In the genomic region with DNA sequence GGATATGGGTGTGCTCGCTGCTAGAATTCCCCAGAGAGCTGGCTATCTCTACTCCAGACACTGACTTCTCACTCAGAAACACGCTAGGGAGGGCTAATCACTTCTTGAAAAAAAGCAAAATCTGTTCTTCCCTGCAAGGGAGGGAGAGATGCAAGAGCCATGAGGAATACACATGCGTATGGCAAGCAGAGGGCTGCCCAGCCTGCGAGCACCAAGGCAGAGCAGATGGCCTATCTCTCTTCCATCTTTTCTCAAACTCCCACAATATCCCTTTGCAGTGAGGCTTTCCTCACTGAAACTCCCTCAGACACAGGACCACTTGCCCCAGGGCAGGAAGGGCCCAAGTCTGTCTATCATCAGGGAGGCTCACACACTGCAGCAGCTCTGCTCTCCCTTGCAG, we compare ENCODE assay signal across 18 mouse cellular contexts. TPM values are rescaled to one million over a fixed set of nuclear protein-coding genes. Genes with fewer than 3 reads are reported as not detected.
A peak's percentile ranks its signal among the peaks of the same experiment; 100 is the strongest.
DNase-seq lines count a peak whose midpoint lies in the region; ATAC-seq lines count a peak whose summit lies in the region.
"Had no signal": no experiment of that assay in that cellular context is flagged by ENCODE, and none has a peak within 500 bp of the region (broad histone marks: within the 10 kb centered on the region; RNA-seq: fewer than 3 reads in every experiment).

No protein-coding gene starts in this region.

- peaks cover 40% of the 10 kb centered on the region for H3K4me1 ChIP-seq in hindbrain, embryonic 15.5 days (replicated peaks)
- 0 out of 2 replicates have a peak, but pooled peaks cover 2% of the 10 kb centered on the region for H3K4me1 ChIP-seq in hindbrain, embryonic 11.5 days (replicated peaks; ENCODE audit: control insufficient read depth, insufficient read depth, low read length)
- peaks cover 4% of the 10 kb centered on the region; the same call in 1 of the 2 replicates for H3K4me1 ChIP-seq in midbrain, embryonic 14.5 days (ENCODE audit: control insufficient read depth, insufficient read depth, low read length)
- 0 out of 2 replicates have a peak, but pooled peaks cover 2% of the 10 kb centered on the region for H3K4me1 ChIP-seq in liver, embryonic 11.5 days (replicated peaks; ENCODE audit: control insufficient read depth, insufficient read depth, low read length)

- H3K9ac ChIP-seq in hindbrain, embryonic 15.5 days, result no peak overlapping the region
- no peak overlapping the region for H3K9ac ChIP-seq in hindbrain, embryonic 11.5 days (ENCODE audit: low read depth, low read length)
- no peak overlapping the region for H3K9ac ChIP-seq in midbrain, embryonic 14.5 days (replicated peaks; ENCODE audit: low read length)
- no peak overlapping the region for H3K9ac ChIP-seq in liver, embryonic 11.5 days (ENCODE audit: low read depth, low read length)
- H3K9ac ChIP-seq: embryonic facial prominence, embryonic 13.5 days; heart, embryonic 15.5 days; limb, embryonic 12.5 days; liver, embryonic 14.5 days had no signal

- no peak overlapping the region for H3K27ac ChIP-seq in hindbrain, embryonic 15.5 days (replicated peaks)
- H3K27ac ChIP-seq in hindbrain, embryonic 11.5 days (ENCODE audit: low read depth, low read length), result no peak overlapping the region
- H3K27ac ChIP-seq in midbrain, embryonic 14.5 days (replicated peaks; ENCODE audit: low read depth, low read length), result no peak overlapping the region
- H3K27ac ChIP-seq in liver, embryonic 11.5 days (ENCODE audit: low read depth, low read length), result no peak overlapping the region
- H3K27ac ChIP-seq: embryonic facial prominence, embryonic 13.5 days; gastrocnemius, adult 2 months; heart, embryonic 15.5 days; limb, embryonic 12.5 days; liver, embryonic 14.5 days had no signal

- H3K4me3 ChIP-seq in hindbrain, embryonic 15.5 days, result peak overlapping the region; percentile 76
- H3K4me3 ChIP-seq in hindbrain, embryonic 11.5 days (ENCODE audit: low read depth, low read length), result no peak overlapping the region
- no peak overlapping the region for H3K4me3 ChIP-seq in midbrain, embryonic 14.5 days (replicated peaks; ENCODE audit: low read depth, low read length)
- H3K4me3 ChIP-seq in liver, embryonic 11.5 days (ENCODE audit: low read depth, low read length), result no peak overlapping the region
- H3K4me3 ChIP-seq: embryonic facial prominence, embryonic 13.5 days; gastrocnemius, adult 2 months; heart, embryonic 15.5 days; limb, embryonic 12.5 days had no signal

- WGBS in hindbrain, embryonic 15.5 days, result 69% methylated on average over 4 of the region's 4 CpGs
- 78% methylated on average over 4 of the region's 4 CpGs for WGBS in hindbrain, embryonic 11.5 days
- WGBS in midbrain, embryonic 14.5 days, result 78% methylated on average over 4 of the region's 4 CpGs
- WGBS in liver, embryonic 11.5 days, result 71% methylated on average over 4 of the region's 4 CpGs

- peak overlapping the region; percentile 94 for H3K4me2 ChIP-seq in hindbrain, embryonic 15.5 days
- H3K4me2 ChIP-seq in hindbrain, embryonic 11.5 days (replicated peaks; ENCODE audit: low read depth, low read length), result no peak overlapping the region
- H3K4me2 ChIP-seq in midbrain, embryonic 14.5 days (ENCODE audit: low read length), result peak overlapping the region; percentile 4; the same call in 1 of the 2 replicates
- no peak overlapping the region for H3K4me2 ChIP-seq in liver, embryonic 11.5 days
- H3K4me2 ChIP-seq: embryonic facial prominence, embryonic 13.5 days; heart, embryonic 15.5 days; limb, embryonic 12.5 days had no signal

- H3K36me3 ChIP-seq in hindbrain, embryonic 15.5 days, result no peaks in the 10 kb centered on the region
- H3K36me3 ChIP-seq in hindbrain, embryonic 11.5 days (ENCODE audit: control insufficient read depth, insufficient read depth, low read length), result no peaks in the 10 kb centered on the region
- no peaks in the 10 kb centered on the region for H3K36me3 ChIP-seq in midbrain, embryonic 14.5 days (ENCODE audit: control insufficient read depth, insufficient read depth, low read length)
- no peaks in the 10 kb centered on the region for H3K36me3 ChIP-seq in liver, embryonic 11.5 days (ENCODE audit: control insufficient read depth, insufficient read depth, low read length)
- H3K36me3 ChIP-seq: embryonic facial prominence, embryonic 13.5 days; heart, embryonic 15.5 days; limb, embryonic 12.5 days had no signal

- no peak for DNase-seq in hindbrain, embryonic 11.5 days (ENCODE audit: low spot score)
- DNase-seq in right cerebral cortex, postnatal 10 days (ENCODE audit: low spot score in 2 of 2), result peak; percentile 56 to 67
- DNase-seq in right cerebral cortex, postnatal 14 days, result no peak
- DNase-seq in midbrain, embryonic 14.5 days, result no peak
- no peak for DNase-seq in liver, embryonic 11.5 days (ENCODE audit: low spot score)
- no peak for DNase-seq in heart, adult 8-10 months (ENCODE audit: low spot score)
- DNase-seq: cerebellum, adult 9-11 months; gastrocnemius, adult 2 months; kidney, adult 2 months; kidney, postnatal 14 days; lung, postnatal 10 days; thymus, postnatal 14 days had no signal

- ATAC-seq in hindbrain, embryonic 15.5 days (ENCODE audit: low FRiP score, low read depth), result no peak
- ATAC-seq in hindbrain, embryonic 11.5 days (ENCODE audit: low FRiP score), result no peak
- ATAC-seq in midbrain, embryonic 14.5 days (ENCODE audit: low FRiP score, low TSS enrichment), result no peak
- ATAC-seq in liver, embryonic 11.5 days (replicated peaks; ENCODE audit: low FRiP score), result no peak

- peaks cover 12% of the 10 kb centered on the region for H3K27me3 ChIP-seq in hindbrain, embryonic 15.5 days
- H3K27me3 ChIP-seq in hindbrain, embryonic 11.5 days (ENCODE audit: control insufficient read depth, insufficient read depth, low read length), result peaks cover 28% of the 10 kb centered on the region
- H3K27me3 ChIP-seq in midbrain, embryonic 14.5 days (ENCODE audit: control insufficient read depth, insufficient read depth, low read length), result peaks cover 27% of the 10 kb centered on the region
- H3K27me3 ChIP-seq in liver, embryonic 11.5 days (replicated peaks; ENCODE audit: control insufficient read depth, insufficient read depth, low read length), result peaks cover 46% of the 10 kb centered on the region

- H3K9me3 ChIP-seq in hindbrain, embryonic 15.5 days, result no peaks in the 10 kb centered on the region
- no peaks in the 10 kb centered on the region for H3K9me3 ChIP-seq in hindbrain, embryonic 11.5 days (ENCODE audit: control insufficient read depth, low read length)
- no peaks in the 10 kb centered on the region for H3K9me3 ChIP-seq in midbrain, embryonic 14.5 days (ENCODE audit: control insufficient read depth, low read length)
- H3K9me3 ChIP-seq in liver, embryonic 11.5 days (ENCODE audit: control insufficient read depth, low read length), result no peaks in the 10 kb centered on the region
- H3K9me3 ChIP-seq: embryonic facial prominence, embryonic 13.5 days; heart, embryonic 15.5 days; limb, embryonic 12.5 days had no signal

RNA-seq across cellular contexts. Expression of a gene that starts 3.4 kb away (rescaled TPM):
- 5.3 and 5.7 TPM in 2 replicates for polyA plus RNA-seq in hindbrain, embryonic 15.5 days (2015; fragmentation: Nextera tagmentation; extraction: Ambion mirVana)
- 1.4 TPM in 2 replicates for polyA plus RNA-seq in hindbrain, embryonic 11.5 days (2014; fragmentation: Nextera tagmentation; extraction: Ambion mirVana)
- polyA plus RNA-seq in midbrain, embryonic 14.5 days (2014; fragmentation: Nextera tagmentation; extraction: Ambion mirVana), result 2.9 and 3.8 TPM in 2 replicates
- 0.17 and 0.22 TPM in 2 replicates for polyA plus RNA-seq in liver, embryonic 11.5 days (2014; fragmentation: Nextera tagmentation; extraction: Ambion mirVana)
- total RNA-seq in heart, adult 8-10 months (2022), result 1 to 10 TPM in 2 of 4 experiments, under 1 TPM in 2; 0.60 to 3.3 (median 1.4) TPM
- total RNA-seq: megakaryocyte, adult 5-6 weeks had no signal

Comparison
In these comparisons a context has a peak if more than half of its experiments do, and no peak if none do; other contexts are left out.
1. H3K4me2 ChIP-seq: peak in hindbrain, embryonic 15.5 days (single experiment) and midbrain, embryonic 14.5 days (single experiment); none in hindbrain, embryonic 11.5 days (single experiment) and liver, embryonic 11.5 days (single experiment).
2. DNase-seq: peak in right cerebral cortex, postnatal 10 days (2 of 2); none in hindbrain, embryonic 11.5 days (single experiment), right cerebral cortex, postnatal 14 days (single experiment), midbrain, embryonic 14.5 days (single experiment), liver, embryonic 11.5 days (single experiment) and heart, adult 8-10 months (single experiment).